Mouse (Mus musculus) frontal cortex, postnatal 36 days (tissue): ENCODE measurements at regions not wholly inside any gene's neighbourhood (a gene's known extent, or its start where the extent isn't known, plus 50 kb on each side); places are given as distances from the start of the nearest gene placed in this dataset.
A peak's percentile ranks its signal among the peaks of the same experiment; 100 is the strongest.

Experiments
- DNase-seq, 2 experiments: peaks; one replicate each; pipeline ENCODE4 v3.0.0; 2022; ENCODE audit warnings: low spot score in 2 of 2

- no peak for DNase-seq
These were observed 70.8 kb downstream of the Sall1 start for GRCm38 (mm10) chr8:88972993-88973690.

GRCm38 (mm10) chr8:88958843-88959242 lies 85.1 kb downstream of the Sall1 start:
- DNase-seq: no peak

DNA sequence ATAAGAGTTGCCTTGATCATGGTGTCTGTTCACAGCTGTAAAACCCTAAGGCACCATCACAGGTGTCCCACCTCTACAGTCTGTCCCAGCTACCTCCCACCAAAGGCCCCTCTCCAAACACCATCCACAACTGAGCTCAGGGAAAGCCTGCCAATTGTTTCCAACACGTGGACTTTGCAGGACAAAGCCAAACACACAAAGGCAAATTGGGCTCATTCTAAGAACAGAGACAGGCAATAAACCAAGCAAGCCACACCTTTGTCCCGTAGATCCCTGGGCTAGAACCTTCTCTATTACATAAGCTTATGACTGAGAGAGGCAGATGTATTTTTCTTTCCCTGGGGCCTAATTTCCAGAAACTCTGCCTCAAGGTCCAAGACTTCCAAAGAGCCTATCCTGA lies 90.8 kb downstream of the Sall1 start:
- no peak for DNase-seq

DNA sequence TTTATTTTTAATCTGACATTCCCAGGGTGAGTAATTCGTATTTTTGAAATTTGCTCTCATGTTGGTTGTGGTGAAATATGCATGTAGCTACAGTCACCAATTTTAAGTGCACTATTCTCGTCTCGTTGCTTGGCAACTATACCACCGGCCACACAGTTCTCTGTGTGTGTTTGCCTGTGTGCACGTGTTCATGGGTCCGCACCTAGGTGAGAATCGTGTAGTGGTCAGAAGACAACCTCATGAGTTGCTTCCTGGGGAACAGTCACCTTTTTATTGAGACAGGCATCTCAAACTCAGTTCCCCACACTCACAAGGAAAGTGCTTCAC lies 92.2 kb downstream of the Sall1 start:
- DNase-seq: peak in 1 of 2 experiments; percentile 6

DNA sequence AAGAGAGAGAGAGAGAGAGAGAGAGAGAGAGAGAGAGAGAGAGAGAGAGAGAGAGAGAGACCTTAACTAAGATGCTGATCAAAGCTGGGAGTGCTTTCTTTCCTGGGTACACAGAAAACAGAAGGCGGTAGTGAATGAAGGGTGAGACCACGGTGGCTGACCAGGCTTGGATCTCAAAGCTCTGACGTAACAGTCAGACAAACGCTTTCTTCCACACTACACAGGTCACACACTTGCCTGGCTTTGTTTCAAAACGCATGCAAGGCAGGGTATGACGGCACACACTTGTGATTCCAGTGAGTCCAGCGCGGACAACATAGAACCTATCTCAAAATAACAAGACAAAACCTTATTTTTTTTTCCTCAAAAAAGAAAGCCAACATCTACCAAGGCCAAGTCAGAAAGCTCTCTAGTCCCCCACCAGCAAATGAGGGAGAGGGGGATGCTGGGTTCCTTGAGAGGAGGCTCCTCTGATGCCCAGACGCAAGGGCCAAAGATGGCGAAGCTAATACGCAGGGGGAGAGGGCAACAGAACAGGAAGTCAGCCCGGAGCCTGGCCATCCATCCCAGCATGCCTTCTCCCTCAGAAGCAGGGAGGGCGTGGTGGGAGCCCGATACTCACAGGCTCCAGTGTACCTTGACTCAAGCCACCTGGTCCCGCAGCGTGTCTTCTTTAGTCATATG lies 92.7 kb downstream of the Sall1 start:
- no peak for DNase-seq

- DNase-seq: no peak
These were observed 94.0 kb downstream of the Sall1 start for GRCm38 (mm10) chr8:88949975-88950374.

DNA sequence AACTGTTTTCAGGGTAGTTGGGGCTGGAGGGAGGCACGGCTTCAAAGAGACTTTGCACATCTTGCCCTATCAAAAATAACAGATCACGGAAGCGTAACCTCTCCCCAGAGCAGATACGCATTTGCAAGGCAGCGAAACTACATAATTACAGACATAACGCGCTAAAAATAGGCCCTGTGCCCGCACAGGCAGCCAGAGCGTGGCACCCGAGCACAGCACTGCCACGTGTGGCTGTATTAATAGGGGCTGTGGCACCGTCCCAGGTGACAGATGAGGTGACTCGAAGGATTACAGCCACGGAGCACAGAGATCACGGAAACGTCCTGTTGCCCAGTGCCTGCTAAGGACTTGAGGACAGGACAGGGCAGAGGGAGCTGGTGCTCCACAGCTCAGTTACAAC lies 95.0 kb downstream of the Sall1 start:
- peak in 1 of 2 experiments; percentile 13 for DNase-seq

- DNase-seq: no peak
These were observed 95.6 kb downstream of the Sall1 start for GRCm38 (mm10) chr8:88948328-88948727.

DNA sequence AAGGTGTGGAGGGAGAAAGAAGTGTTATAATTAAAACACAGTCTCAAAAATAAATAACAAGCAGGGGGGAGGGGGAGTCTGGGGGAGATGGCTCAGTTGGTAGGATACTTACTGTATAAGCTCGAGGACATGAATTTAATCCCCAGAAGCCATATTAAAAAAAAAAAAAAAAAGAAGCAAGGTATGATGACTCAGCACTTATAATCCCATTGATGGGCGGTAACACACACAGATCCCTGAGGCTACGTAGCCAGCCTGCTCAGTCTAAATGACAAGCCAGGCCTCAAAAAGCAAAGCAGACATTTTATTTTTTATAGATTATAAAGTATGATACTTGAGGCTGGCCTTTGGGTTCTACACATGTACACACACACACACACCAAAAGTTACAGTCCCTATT lies 96.6 kb downstream of the Sall1 start:
- DNase-seq: no peak

- DNase-seq: no peak
These were observed 98.3 kb downstream of the Sall1 start for GRCm38 (mm10) chr8:88945656-88946055.

- no peak for DNase-seq
These were observed 99.9 kb downstream of the Sall1 start for GRCm38 (mm10) chr8:88944038-88944437.

DNA sequence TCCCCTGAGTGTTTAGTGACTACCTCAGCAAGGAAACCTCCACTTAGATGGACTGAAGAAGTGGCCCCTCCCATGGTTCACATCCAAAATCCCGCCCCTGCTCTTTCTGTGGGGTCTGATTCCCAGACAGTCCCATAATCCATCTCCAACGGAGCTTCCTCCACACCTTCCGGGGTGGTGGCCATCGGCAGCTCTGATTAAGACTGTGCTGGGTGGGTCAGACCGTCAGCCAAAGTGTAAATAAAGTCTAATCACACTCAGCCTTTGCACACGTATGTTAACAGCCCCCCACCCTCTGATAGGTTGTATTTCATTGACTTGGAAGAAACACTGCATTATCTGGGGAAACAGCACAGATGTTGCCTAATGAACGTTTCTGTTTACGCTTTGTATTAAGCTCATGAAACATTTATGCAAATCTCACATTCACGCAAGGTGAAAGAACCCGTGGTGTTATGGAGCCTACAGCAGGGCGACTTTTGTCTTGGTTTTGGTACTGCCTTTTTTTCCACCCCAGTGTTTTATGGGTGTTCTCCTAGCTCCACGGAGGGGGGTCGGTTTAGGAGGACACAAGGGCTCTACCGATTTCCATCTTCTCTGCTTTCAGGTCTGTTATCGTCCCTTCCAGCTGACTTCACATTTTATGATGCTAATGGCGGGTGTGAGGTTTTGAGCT lies 104.8 kb downstream of the Sall1 start:
- no peak for DNase-seq

DNA sequence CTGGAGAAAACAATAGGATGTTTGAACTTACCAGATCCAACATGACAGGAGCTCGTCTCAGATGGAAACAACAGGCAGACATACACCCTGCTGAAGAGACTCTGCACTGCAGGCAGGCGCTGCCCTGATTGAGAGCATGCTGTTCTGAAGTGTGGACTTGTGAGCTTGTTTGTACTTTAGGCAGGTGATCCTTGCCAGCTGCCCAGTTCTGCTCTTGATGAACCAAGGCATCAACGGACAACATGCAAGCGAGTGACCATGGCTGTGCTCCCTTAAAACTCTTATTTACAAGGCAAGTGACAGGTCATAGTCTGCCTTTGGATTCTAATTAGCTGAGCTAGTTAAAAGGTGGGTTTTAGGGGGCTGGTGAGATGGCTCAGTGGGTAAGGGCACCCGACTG lies 109.3 kb downstream of the Sall1 start:
- no peak for DNase-seq

- DNase-seq: no peak
These were observed 112.9 kb downstream of the Sall1 start for GRCm38 (mm10) chr8:88931050-88931449.

- DNase-seq: no peak
These were observed 113.6 kb downstream of the Sall1 start for GRCm38 (mm10) chr8:88930370-88930769.

DNA sequence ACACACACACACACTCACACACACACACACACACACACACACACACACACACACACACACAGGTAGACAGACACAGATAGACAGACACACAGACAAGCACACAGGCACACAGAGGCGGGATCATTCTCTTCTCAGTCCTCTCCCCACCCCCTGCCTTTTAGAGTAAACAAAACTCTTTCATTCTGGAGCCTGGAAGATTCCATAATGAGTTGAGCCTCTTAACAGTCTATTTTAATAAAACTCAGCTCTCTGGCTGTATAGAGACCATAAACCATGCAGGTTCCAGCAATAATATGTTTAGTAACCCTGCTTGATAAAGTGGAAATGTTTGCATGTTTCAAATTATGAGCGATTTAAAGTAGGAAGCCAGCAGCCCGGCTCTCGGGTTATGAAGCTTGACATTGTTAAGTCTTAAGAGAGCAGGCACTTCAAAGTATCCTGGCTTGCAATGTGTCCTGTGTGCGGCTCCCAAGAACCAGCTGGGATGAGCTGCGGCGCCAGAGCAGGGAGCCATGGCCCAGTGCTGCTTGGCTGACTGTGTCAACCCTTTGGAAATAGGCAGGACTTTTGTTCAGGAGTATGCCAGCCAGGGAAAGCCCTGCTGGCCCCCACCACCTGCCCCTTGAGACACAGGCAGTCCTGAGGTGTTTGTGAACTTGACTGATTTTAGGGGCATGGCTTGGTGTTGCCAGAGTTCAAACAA lies 115.1 kb downstream of the Sall1 start:
- no peak for DNase-seq

- DNase-seq: no peak
These were observed 121.1 kb downstream of the Sall1 start for GRCm38 (mm10) chr8:88922840-88923239.

GRCm38 (mm10) chr8:88921967-88922366 lies 122.0 kb downstream of the Sall1 start:
- DNase-seq: no peak

GRCm38 (mm10) chr8:88919282-88919681 lies 124.7 kb downstream of the Sall1 start:
- no peak for DNase-seq

- DNase-seq: no peak
These were observed 127.9 kb downstream of the Sall1 start for GRCm38 (mm10) chr8:88916064-88916463.

GRCm38 (mm10) chr8:88914657-88915056 lies 129.3 kb downstream of the Sall1 start:
- DNase-seq: no peak

GRCm38 (mm10) chr8:88914190-88914589 lies 129.8 kb downstream of the Sall1 start:
- no peak for DNase-seq
